Mouse (Mus musculus): ENCODE results near the gene Vcl. TPM values are rescaled to one million over a fixed set of nuclear protein-coding genes. Genes with fewer than 3 reads are reported as not detected.

Vcl gene
- polyA plus RNA-seq, 1 experiment from 2014 or later = 108 TPM

DNA sequence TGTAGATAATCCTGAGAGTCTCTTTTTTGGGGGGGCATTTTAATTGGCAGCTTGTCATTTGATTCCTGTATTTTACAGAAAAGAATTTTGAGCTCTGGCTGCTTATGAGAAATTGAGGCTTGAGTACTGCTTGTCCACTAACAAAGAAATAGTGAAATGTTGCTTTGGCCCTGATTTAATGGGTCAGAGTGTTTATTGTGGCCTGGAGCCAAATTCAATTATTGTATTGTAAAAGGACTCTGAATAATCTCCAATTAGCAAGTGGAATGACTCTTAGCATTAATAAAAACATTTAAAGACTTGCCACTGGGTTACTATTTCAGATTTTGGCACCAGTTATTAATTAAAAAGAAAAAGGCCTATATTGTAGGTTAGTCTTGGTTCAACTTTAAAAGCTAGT, 26.8 kb downstream of the Vcl start:
- ATAC-seq (ENCODE audit: insufficient number of reproducible peaks, low FRiP score) = no peak

GRCm38 (mm10) chr14:20958971-20959370, 29.8 kb downstream of the Vcl start:
- Histone ChIP-seq H3K27ac (ENCODE audit: poor library complexity, severe bottlenecking) (no peak overlapping the region), H3K4me1 (replicated peaks) (peaks cover 16% of the 10 kb centered on the region), H3K9ac (no peak overlapping the region), H3K9me3 (replicated peaks) (no peaks in the 10 kb centered on the region), H3K4me2 (no peak overlapping the region), H3K27me3 (replicated peaks) (no peaks in the 10 kb centered on the region), H3K36me3 (peaks cover 4% of the 10 kb centered on the region), H3K4me3 (no peak overlapping the region)
- ATAC-seq (ENCODE audit: insufficient number of reproducible peaks, low FRiP score) = no peak
- 46% methylated on average over 2 of the region's 2 CpGs for WGBS

More for the DNA sequence above, 26.8 kb downstream of the Vcl start:
- peaks cover 9% of the 10 kb centered on the region for H3K4me1 ChIP-seq (replicated peaks)
- H3K36me3 ChIP-seq = peaks cover 5% of the 10 kb centered on the region
- no peak overlapping the region for H3K4me3 ChIP-seq
- H3K9me3 ChIP-seq (replicated peaks) = no peaks in the 10 kb centered on the region
- H3K9ac ChIP-seq = no peak overlapping the region
- H3K27me3 ChIP-seq (replicated peaks) = no peaks in the 10 kb centered on the region
- no peak overlapping the region for H3K4me2 ChIP-seq
- H3K27ac ChIP-seq (ENCODE audit: poor library complexity, severe bottlenecking) = no peak overlapping the region

GRCm38 (mm10) chr14:20962466-20962865, 33.3 kb downstream of the Vcl start:
- Histone ChIP-seq H3K4me2 (no peak overlapping the region), H3K4me3 (no peak overlapping the region), H3K9me3 (replicated peaks) (no peaks in the 10 kb centered on the region), H3K4me1 (replicated peaks) (peaks cover 15% of the 10 kb centered on the region), H3K36me3 (no peaks in the 10 kb centered on the region), H3K27me3 (replicated peaks) (no peaks in the 10 kb centered on the region), H3K9ac (no peak overlapping the region), H3K27ac (ENCODE audit: poor library complexity, severe bottlenecking) (no peak overlapping the region)
- ATAC-seq (ENCODE audit: insufficient number of reproducible peaks, low FRiP score) = no peak
- 68% methylated on average over 1 of the region's 1 CpGs for WGBS

GRCm38 (mm10) chr14:20962906-20963305, 33.7 kb downstream of the Vcl start:
- Histone ChIP-seq H3K9me3 (replicated peaks) (no peaks in the 10 kb centered on the region), H3K4me2 (no peak overlapping the region), H3K4me1 (replicated peaks) (peaks cover 15% of the 10 kb centered on the region), H3K9ac (no peak overlapping the region), H3K36me3 (no peaks in the 10 kb centered on the region), H3K4me3 (no peak overlapping the region), H3K27me3 (replicated peaks) (no peaks in the 10 kb centered on the region), H3K27ac (ENCODE audit: poor library complexity, severe bottlenecking) (no peak overlapping the region)
- ATAC-seq (ENCODE audit: insufficient number of reproducible peaks, low FRiP score) = no peak
- WGBS = 80% methylated on average over 1 of the region's 1 CpGs

- Histone ChIP-seq H3K9ac (no peak overlapping the region), H3K27ac (ENCODE audit: poor library complexity, severe bottlenecking) (0 out of 2 replicates have a peak overlapping the region, but pooled peaks have one; percentile 38), H3K9me3 (replicated peaks) (no peaks in the 10 kb centered on the region), H3K4me1 (replicated peaks) (peaks cover 15% of the 10 kb centered on the region), H3K4me2 (no peak overlapping the region), H3K36me3 (peaks cover 6% of the 10 kb centered on the region), H3K4me3 (no peak overlapping the region), H3K27me3 (replicated peaks) (no peaks in the 10 kb centered on the region)
- 82% methylated on average over 4 of the region's 4 CpGs for WGBS
- ATAC-seq (ENCODE audit: insufficient number of reproducible peaks, low FRiP score) = no peak
Observed at GRCm38 (mm10) chr14:20963863-20964262, 34.7 kb downstream of the Vcl start.

- Histone ChIP-seq H3K4me1 (replicated peaks) (peaks cover 15% of the 10 kb centered on the region), H3K4me2 (no peak overlapping the region), H3K9ac (no peak overlapping the region), H3K4me3 (no peak overlapping the region), H3K36me3 (peaks cover 6% of the 10 kb centered on the region), H3K27ac (ENCODE audit: poor library complexity, severe bottlenecking) (0 out of 2 replicates have a peak overlapping the region, but pooled peaks have one; percentile 38), H3K9me3 (replicated peaks) (no peaks in the 10 kb centered on the region), H3K27me3 (replicated peaks) (no peaks in the 10 kb centered on the region)
- ATAC-seq (ENCODE audit: insufficient number of reproducible peaks, low FRiP score) = no peak
- WGBS = 59% methylated on average over 2 of the region's 2 CpGs
Observed at GRCm38 (mm10) chr14:20964285-20964684, 35.1 kb downstream of the Vcl start.

- Histone ChIP-seq H3K27ac (ENCODE audit: poor library complexity, severe bottlenecking) (no peak overlapping the region), H3K36me3 (peaks cover 11% of the 10 kb centered on the region), H3K9ac (no peak overlapping the region), H3K4me1 (replicated peaks) (peaks cover 27% of the 10 kb centered on the region), H3K4me3 (no peak overlapping the region), H3K4me2 (no peak overlapping the region), H3K27me3 (replicated peaks) (no peaks in the 10 kb centered on the region), H3K9me3 (replicated peaks) (no peaks in the 10 kb centered on the region)
- WGBS = 83% methylated on average over 3 of the region's 3 CpGs
- ATAC-seq (ENCODE audit: insufficient number of reproducible peaks, low FRiP score) = no peak
Observed at GRCm38 (mm10) chr14:20966959-20967670, 37.9 kb downstream of the Vcl start.

GRCm38 (mm10) chr14:20969066-20969465, 39.9 kb downstream of the Vcl start:
- Histone ChIP-seq H3K9ac (no peak overlapping the region), H3K9me3 (replicated peaks) (no peaks in the 10 kb centered on the region), H3K4me1 (replicated peaks) (peaks cover 23% of the 10 kb centered on the region), H3K36me3 (peaks cover 11% of the 10 kb centered on the region), H3K27me3 (replicated peaks) (no peaks in the 10 kb centered on the region), H3K4me3 (no peak overlapping the region), H3K27ac (ENCODE audit: poor library complexity, severe bottlenecking) (no peak overlapping the region), H3K4me2 (no peak overlapping the region)
- ATAC-seq (ENCODE audit: insufficient number of reproducible peaks, low FRiP score) = no peak
- WGBS = 94% methylated on average over 1 of the region's 1 CpGs

DNA sequence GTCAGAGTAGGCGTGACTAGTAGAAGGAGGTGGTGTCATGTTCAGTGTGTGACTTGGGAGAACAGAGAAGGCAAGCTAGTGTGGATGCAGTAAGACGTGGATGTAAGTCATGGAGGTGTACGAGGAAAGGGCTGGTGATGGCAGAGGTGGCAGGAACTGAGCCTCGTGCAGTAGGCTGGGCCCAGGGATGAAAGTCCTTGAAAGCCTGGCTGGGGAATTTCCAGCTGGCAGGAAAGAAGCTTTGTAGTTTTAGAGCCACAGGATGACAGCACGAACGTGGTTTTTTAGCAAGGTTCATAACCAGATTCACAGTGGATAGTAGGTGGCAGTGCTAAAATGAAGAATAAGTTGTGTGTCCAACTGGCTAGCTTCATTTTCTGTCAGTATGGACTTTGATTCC, 41.2 kb downstream of the Vcl start:
- Histone ChIP-seq H3K9me3 (replicated peaks) (no peaks in the 10 kb centered on the region), H3K9ac (no peak overlapping the region), H3K4me2 (no peak overlapping the region), H3K4me3 (no peak overlapping the region), H3K4me1 (replicated peaks) (peaks cover 24% of the 10 kb centered on the region), H3K36me3 (peaks cover 11% of the 10 kb centered on the region), H3K27me3 (replicated peaks) (no peaks in the 10 kb centered on the region), H3K27ac (ENCODE audit: poor library complexity, severe bottlenecking) (no peak overlapping the region)
- WGBS = 48% methylated on average over 6 of the region's 6 CpGs
- ATAC-seq (ENCODE audit: insufficient number of reproducible peaks, low FRiP score) = no peak

- no peak; the same call in 1 of the 2 replicates for ATAC-seq (ENCODE audit: insufficient number of reproducible peaks, low FRiP score)
- Histone ChIP-seq H3K9me3 (replicated peaks) (no peaks in the 10 kb centered on the region), H3K9ac (0 out of 2 replicates have a peak overlapping the region, but pooled peaks have one; percentile 34), H3K27me3 (replicated peaks) (no peaks in the 10 kb centered on the region), H3K4me2 (no peak overlapping the region), H3K27ac (ENCODE audit: poor library complexity, severe bottlenecking) (no peak overlapping the region), H3K4me3 (no peak overlapping the region), H3K4me1 (replicated peaks) (peaks cover 21% of the 10 kb centered on the region), H3K36me3 (peaks cover 11% of the 10 kb centered on the region)
- 69% methylated on average over 9 of the region's 9 CpGs for WGBS
Observed at GRCm38 (mm10) chr14:20970927-20971326, 41.7 kb downstream of the Vcl start.

GRCm38 (mm10) chr14:20973821-20974220, 44.6 kb downstream of the Vcl start:
- ATAC-seq (ENCODE audit: insufficient number of reproducible peaks, low FRiP score) = no peak

GRCm38 (mm10) chr14:20976741-20977140, 47.5 kb downstream of the Vcl start:
- 14% methylated on average over 1 of the region's 1 CpGs for WGBS
- Histone ChIP-seq H3K4me1 (replicated peaks) (peaks cover 24% of the 10 kb centered on the region), H3K27me3 (replicated peaks) (no peaks in the 10 kb centered on the region), H3K9ac (no peak overlapping the region), H3K27ac (ENCODE audit: poor library complexity, severe bottlenecking) (no peak overlapping the region; the same call in 1 of the 2 replicates), H3K9me3 (replicated peaks) (no peaks in the 10 kb centered on the region), H3K36me3 (no peaks in the 10 kb centered on the region), H3K4me2 (no peak overlapping the region), H3K4me3 (no peak overlapping the region)
- 0 out of 2 replicates have a peak, but pooled peaks have one; percentile 29 for ATAC-seq (ENCODE audit: insufficient number of reproducible peaks, low FRiP score)

More at GRCm38 (mm10) chr14:20973821-20974220, 44.6 kb downstream of the Vcl start:
- no peak overlapping the region for H3K27ac ChIP-seq (ENCODE audit: poor library complexity, severe bottlenecking)
- no peak overlapping the region for H3K9ac ChIP-seq
- peaks cover 39% of the 10 kb centered on the region for H3K4me1 ChIP-seq (replicated peaks)
- no peaks in the 10 kb centered on the region for H3K27me3 ChIP-seq (replicated peaks)
- H3K4me3 ChIP-seq = no peak overlapping the region
- H3K9me3 ChIP-seq (replicated peaks) = no peaks in the 10 kb centered on the region
- no peak overlapping the region for H3K4me2 ChIP-seq
- peaks cover 5% of the 10 kb centered on the region; the same call in 1 of the 2 replicates for H3K36me3 ChIP-seq
